Mouse (Mus musculus): ENCODE measurements around the gene Hmcn1. TPM values are rescaled to one million over a fixed set of nuclear protein-coding genes. Genes with fewer than 3 reads are reported as not detected.

The Hmcn1 gene
- polyA plus RNA-seq (2015; fragmentation: Nextera tagmentation; extraction: Ambion mirVana): 3.3 and 3.5 TPM in 2 replicates

- peak within 1 kb of the TSS; percentile 88 for H3K4me2 ChIP-seq (ENCODE audit: low read depth, low read length)
- under 1% methylated on average over 38 of the region's 38 CpGs for WGBS
- 0 out of 2 replicates have a peak, but pooled peaks cover 6% of the 10 kb centered on the region for H3K27me3 ChIP-seq (replicated peaks; ENCODE audit: control insufficient read depth, insufficient read depth, low read length)
- H3K4me3 ChIP-seq (ENCODE audit: low read length): peak within 1 kb of the TSS; percentile 47
- no peaks in the 10 kb centered on the region for H3K9me3 ChIP-seq (ENCODE audit: control insufficient read depth, low read length)
- H3K27ac ChIP-seq (ENCODE audit: low read length): peak within 1 kb of the TSS; percentile 41; the same call in 1 of the 2 replicates
- ATAC-seq: peak; percentile 94
- peak within 1 kb of the TSS; percentile 60 for H3K9ac ChIP-seq (ENCODE audit: low read depth, low read length)
- H3K4me1 ChIP-seq (ENCODE audit: control insufficient read depth, insufficient read depth, low read length): peaks cover 6% of the 10 kb centered on the region; the same call in 1 of the 2 replicates
- H3K36me3 ChIP-seq (ENCODE audit: control insufficient read depth, insufficient read depth, low read length): no peaks in the 10 kb centered on the region
Observed at GRCm38 (mm10) chr1:150993162-150994064, at the start of gene Hmcn1. Gene Hmcn1 (minus strand): TSS chr1:150993435.

GRCm38 (mm10) chr1:151040945-151041649 is 47.9 kb upstream of the Hmcn1 start:
- no peak overlapping the region for H3K4me3 ChIP-seq (ENCODE audit: low read length)
- H3K9ac ChIP-seq (ENCODE audit: low read depth, low read length): no peak overlapping the region
- H3K4me2 ChIP-seq (ENCODE audit: low read depth, low read length): peak overlapping the region; percentile 21; the same call in 1 of the 2 replicates
- ATAC-seq: peak; percentile 71
- 38% methylated on average over 18 of the region's 18 CpGs for WGBS
- H3K27me3 ChIP-seq (replicated peaks; ENCODE audit: control insufficient read depth, insufficient read depth, low read length): no peaks in the 10 kb centered on the region
- H3K9me3 ChIP-seq (ENCODE audit: control insufficient read depth, low read length): no peaks in the 10 kb centered on the region
- H3K36me3 ChIP-seq (ENCODE audit: control insufficient read depth, insufficient read depth, low read length): no peaks in the 10 kb centered on the region
- H3K27ac ChIP-seq (ENCODE audit: low read length): no peak overlapping the region
- H3K4me1 ChIP-seq (ENCODE audit: control insufficient read depth, insufficient read depth, low read length): no peaks in the 10 kb centered on the region

DNA sequence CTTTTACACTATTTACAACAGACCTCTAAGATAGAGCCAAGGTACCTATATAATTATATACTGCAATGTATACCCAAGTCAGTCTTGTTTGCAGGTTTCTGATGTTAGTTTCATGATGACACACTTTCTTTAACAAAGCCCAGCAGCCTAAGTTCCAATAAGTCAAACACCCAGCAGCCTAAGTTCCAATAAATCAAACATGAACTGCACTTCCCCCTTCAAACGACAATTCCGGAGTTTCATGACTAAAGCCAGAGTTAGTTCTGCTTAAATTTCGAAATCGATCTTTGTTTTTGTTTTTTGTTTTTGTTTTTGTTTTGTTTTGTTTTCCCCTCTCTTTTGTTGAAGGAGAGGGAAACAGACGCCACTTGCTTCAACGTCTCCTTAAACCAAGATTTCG is 47.1 kb upstream of the Hmcn1 start:
- no peak overlapping the region for H3K27ac ChIP-seq (ENCODE audit: low read length)
- ATAC-seq: no peak
- no peaks in the 10 kb centered on the region for H3K9me3 ChIP-seq (ENCODE audit: control insufficient read depth, low read length)
- H3K4me3 ChIP-seq (ENCODE audit: low read length): no peak overlapping the region
- no peak overlapping the region for H3K4me2 ChIP-seq (ENCODE audit: low read depth, low read length)
- 58% methylated on average over 7 of the region's 7 CpGs for WGBS
- H3K4me1 ChIP-seq (ENCODE audit: control insufficient read depth, insufficient read depth, low read length): no peaks in the 10 kb centered on the region
- H3K27me3 ChIP-seq (replicated peaks; ENCODE audit: control insufficient read depth, insufficient read depth, low read length): no peaks in the 10 kb centered on the region
- H3K36me3 ChIP-seq (ENCODE audit: control insufficient read depth, insufficient read depth, low read length): no peaks in the 10 kb centered on the region
- H3K9ac ChIP-seq (ENCODE audit: low read depth, low read length): no peak overlapping the region

DNA sequence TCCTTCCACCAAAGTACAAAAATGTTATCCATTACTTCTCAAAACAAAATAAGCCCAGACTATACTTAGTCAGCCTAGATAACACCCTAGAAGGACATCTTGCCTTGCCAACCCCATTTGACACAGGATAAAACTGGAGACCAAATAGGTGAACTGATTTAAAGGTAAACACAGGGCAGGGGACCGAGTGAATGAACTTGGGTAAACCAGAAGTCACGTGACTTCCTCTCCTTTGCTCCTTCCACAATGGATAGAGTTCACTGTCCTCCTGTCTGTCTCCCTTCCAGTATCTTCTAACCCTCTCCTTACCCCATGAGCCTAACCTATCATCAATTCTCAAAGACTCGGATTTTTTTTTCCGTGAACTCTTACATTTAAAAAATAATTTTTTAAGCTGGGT is 46.0 kb upstream of the Hmcn1 start:
- H3K4me2 ChIP-seq (ENCODE audit: low read depth, low read length): no peak overlapping the region
- 75% methylated on average over 4 of the region's 4 CpGs for WGBS

DNA sequence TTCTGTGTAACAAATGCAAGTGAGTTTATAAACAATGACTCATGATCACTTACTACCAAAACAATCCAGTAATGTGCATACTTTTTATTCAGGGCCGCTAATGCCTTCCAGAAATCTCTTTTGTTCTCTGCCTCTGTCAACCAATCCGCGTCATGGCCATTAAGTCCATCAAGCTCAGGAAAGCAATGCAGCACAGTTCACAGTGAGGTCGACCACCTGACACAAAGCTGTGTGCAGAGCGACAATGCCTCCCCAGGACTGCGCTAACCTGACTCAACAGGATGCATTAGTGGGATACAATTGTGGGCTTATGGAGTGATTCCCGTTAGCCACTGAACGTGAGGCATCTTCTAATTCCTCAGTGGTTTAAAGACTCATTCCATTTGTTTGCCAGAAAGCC is 45.3 kb upstream of the Hmcn1 start:
- H3K9me3 ChIP-seq (ENCODE audit: control insufficient read depth, low read length): no peaks in the 10 kb centered on the region
- H3K27ac ChIP-seq (ENCODE audit: low read length): no peak overlapping the region
- WGBS: 58% methylated on average over 8 of the region's 8 CpGs
- ATAC-seq: no peak; the same call in 1 of the 2 replicates
- no peak overlapping the region for H3K4me3 ChIP-seq (ENCODE audit: low read length)
- H3K9ac ChIP-seq (ENCODE audit: low read depth, low read length): no peak overlapping the region
- no peaks in the 10 kb centered on the region for H3K4me1 ChIP-seq (ENCODE audit: control insufficient read depth, insufficient read depth, low read length)
- no peaks in the 10 kb centered on the region for H3K27me3 ChIP-seq (replicated peaks; ENCODE audit: control insufficient read depth, insufficient read depth, low read length)
- no peaks in the 10 kb centered on the region for H3K36me3 ChIP-seq (ENCODE audit: control insufficient read depth, insufficient read depth, low read length)
- H3K4me2 ChIP-seq (ENCODE audit: low read depth, low read length): no peak overlapping the region

More for the DNA sequence above, 46.0 kb upstream of the Hmcn1 start:
- Histone ChIP-seq H3K36me3 (ENCODE audit: control insufficient read depth, insufficient read depth, low read length) (no peaks in the 10 kb centered on the region), H3K9me3 (ENCODE audit: control insufficient read depth, low read length) (no peaks in the 10 kb centered on the region), H3K9ac (ENCODE audit: low read depth, low read length) (no peak overlapping the region), H3K27me3 (replicated peaks; ENCODE audit: control insufficient read depth, insufficient read depth, low read length) (no peaks in the 10 kb centered on the region), H3K27ac (ENCODE audit: low read length) (no peak overlapping the region), H3K4me1 (ENCODE audit: control insufficient read depth, insufficient read depth, low read length) (no peaks in the 10 kb centered on the region), H3K4me3 (ENCODE audit: low read length) (no peak overlapping the region)
- ATAC-seq: no peak

DNA sequence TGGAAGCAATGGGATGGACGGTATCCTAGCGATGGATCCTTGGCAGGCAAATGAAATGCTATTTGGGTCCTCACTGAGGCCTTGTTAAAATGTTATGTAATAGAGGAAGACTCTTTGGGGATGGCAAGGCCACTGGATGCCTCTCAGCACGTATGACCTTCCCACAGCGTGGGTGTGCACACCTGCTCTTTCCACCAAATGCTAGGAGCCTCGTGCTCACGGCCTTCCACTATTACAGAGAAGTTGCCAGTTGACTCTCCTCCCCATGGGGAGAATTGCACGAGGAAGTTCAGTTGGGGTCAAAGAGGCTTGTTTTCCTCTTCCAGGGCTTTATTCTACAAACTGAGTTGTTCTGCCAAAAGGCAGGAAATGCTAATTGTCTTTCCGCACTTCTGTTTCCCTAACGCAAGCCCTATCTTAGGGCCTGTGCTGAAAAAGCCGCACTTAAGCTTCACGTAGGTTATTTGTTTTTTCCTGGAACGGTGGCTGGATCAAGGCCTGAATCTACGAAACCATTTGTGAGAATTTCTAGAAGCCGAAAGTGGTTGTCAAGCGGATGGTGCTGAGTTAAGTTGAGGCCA is 43.3 kb upstream of the Hmcn1 start:
- no peaks in the 10 kb centered on the region for H3K27me3 ChIP-seq (replicated peaks; ENCODE audit: control insufficient read depth, insufficient read depth, low read length)
- ATAC-seq: no peak
- no peaks in the 10 kb centered on the region for H3K4me1 ChIP-seq (ENCODE audit: control insufficient read depth, insufficient read depth, low read length)
- no peak overlapping the region for H3K27ac ChIP-seq (ENCODE audit: low read length)
- no peak overlapping the region for H3K4me2 ChIP-seq (ENCODE audit: low read depth, low read length)
- H3K9me3 ChIP-seq (ENCODE audit: control insufficient read depth, low read length): no peaks in the 10 kb centered on the region
- H3K9ac ChIP-seq (ENCODE audit: low read depth, low read length): no peak overlapping the region
- no peaks in the 10 kb centered on the region for H3K36me3 ChIP-seq (ENCODE audit: control insufficient read depth, insufficient read depth, low read length)
- no peak overlapping the region for H3K4me3 ChIP-seq (ENCODE audit: low read length)
- WGBS: 82% methylated on average over 15 of the region's 15 CpGs

DNA sequence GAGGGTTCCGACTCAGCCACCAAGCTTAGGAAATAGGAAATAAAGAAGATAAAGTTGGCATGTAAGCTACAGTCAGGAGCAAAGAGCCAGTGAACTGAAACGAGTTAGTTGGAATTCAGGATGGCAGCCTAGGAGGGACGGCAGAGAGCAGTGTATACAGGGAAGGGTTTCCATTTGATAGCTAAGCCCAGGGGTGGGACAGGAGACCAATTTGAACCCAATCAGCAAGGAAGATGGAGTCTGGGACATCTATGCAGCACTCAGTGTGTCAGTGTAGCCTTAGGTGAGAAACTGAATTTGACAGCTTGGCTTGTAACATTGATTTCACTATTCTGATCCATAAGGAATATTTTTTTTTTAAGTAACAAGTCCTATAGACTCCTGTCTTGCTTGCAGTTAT is 42.5 kb upstream of the Hmcn1 start:
- no peak for ATAC-seq
- Histone ChIP-seq H3K9me3 (ENCODE audit: control insufficient read depth, low read length) (no peaks in the 10 kb centered on the region), H3K27me3 (replicated peaks; ENCODE audit: control insufficient read depth, insufficient read depth, low read length) (no peaks in the 10 kb centered on the region), H3K4me1 (ENCODE audit: control insufficient read depth, insufficient read depth, low read length) (no peaks in the 10 kb centered on the region), H3K4me2 (ENCODE audit: low read depth, low read length) (no peak overlapping the region), H3K4me3 (ENCODE audit: low read length) (no peak overlapping the region), H3K27ac (ENCODE audit: low read length) (no peak overlapping the region), H3K36me3 (ENCODE audit: control insufficient read depth, insufficient read depth, low read length) (no peaks in the 10 kb centered on the region), H3K9ac (ENCODE audit: low read depth, low read length) (no peak overlapping the region)
- WGBS: 82% methylated on average over 3 of the region's 3 CpGs

GRCm38 (mm10) chr1:151034993-151035592 is 41.9 kb upstream of the Hmcn1 start:
- H3K36me3 ChIP-seq (ENCODE audit: control insufficient read depth, insufficient read depth, low read length): no peaks in the 10 kb centered on the region
- H3K9ac ChIP-seq (ENCODE audit: low read depth, low read length): no peak overlapping the region
- H3K4me2 ChIP-seq (ENCODE audit: low read depth, low read length): no peak overlapping the region
- ATAC-seq: peak; percentile 49
- H3K27ac ChIP-seq (ENCODE audit: low read length): no peak overlapping the region
- no peaks in the 10 kb centered on the region for H3K27me3 ChIP-seq (replicated peaks; ENCODE audit: control insufficient read depth, insufficient read depth, low read length)
- H3K9me3 ChIP-seq (ENCODE audit: control insufficient read depth, low read length): no peaks in the 10 kb centered on the region
- under 1% methylated on average over 5 of the region's 5 CpGs for WGBS
- no peak overlapping the region for H3K4me3 ChIP-seq (ENCODE audit: low read length)
- no peaks in the 10 kb centered on the region for H3K4me1 ChIP-seq (ENCODE audit: control insufficient read depth, insufficient read depth, low read length)

DNA sequence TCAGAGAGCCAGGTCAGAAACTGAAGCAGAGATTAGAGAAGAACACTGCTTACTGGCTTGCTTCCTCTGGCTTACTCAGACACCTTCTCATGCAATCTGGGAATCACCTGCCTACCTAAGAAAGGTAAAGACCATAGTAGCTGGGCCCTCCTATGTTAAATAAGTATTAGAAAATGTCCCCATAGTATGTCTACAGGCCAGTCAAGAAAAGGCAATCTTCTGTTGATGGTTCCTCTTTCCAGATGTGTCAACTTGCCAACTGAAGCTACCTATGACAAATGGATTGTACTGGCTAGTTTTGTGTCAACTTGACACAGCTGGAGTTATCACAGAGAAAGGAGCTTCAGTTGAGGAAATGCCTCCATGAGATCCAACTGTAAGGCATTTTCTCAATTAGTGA is 40.1 kb upstream of the Hmcn1 start:
- H3K4me1 ChIP-seq (ENCODE audit: control insufficient read depth, insufficient read depth, low read length): no peaks in the 10 kb centered on the region

More for the DNA sequence above, 40.1 kb upstream of the Hmcn1 start:
- no peaks in the 10 kb centered on the region for H3K27me3 ChIP-seq (replicated peaks; ENCODE audit: control insufficient read depth, insufficient read depth, low read length)
- H3K9me3 ChIP-seq (ENCODE audit: control insufficient read depth, low read length): no peaks in the 10 kb centered on the region
- no peak for ATAC-seq
- H3K36me3 ChIP-seq (ENCODE audit: control insufficient read depth, insufficient read depth, low read length): no peaks in the 10 kb centered on the region
- H3K4me2 ChIP-seq (ENCODE audit: low read depth, low read length): no peak overlapping the region
- H3K27ac ChIP-seq (ENCODE audit: low read length): no peak overlapping the region
- no peak overlapping the region for H3K9ac ChIP-seq (ENCODE audit: low read depth, low read length)
- no peak overlapping the region for H3K4me3 ChIP-seq (ENCODE audit: low read length)
